Mouse (Mus musculus): ENCODE results near the gene Mmp9. TPM values are rescaled to one million over a fixed set of nuclear protein-coding genes. Genes with fewer than 3 reads are reported as not detected.
A peak's percentile ranks its signal among the peaks of the same experiment; 100 is the strongest.

The Mmp9 gene
- polyA plus RNA-seq, 1 experiment from 2014 or later: 5.0 TPM

- ATAC-seq (ENCODE audit: low FRiP score, low read depth): no peak
- H3K9me3 ChIP-seq: no peaks in the 10 kb centered on the region
- H3K9ac ChIP-seq: no peak overlapping the region
- 21% methylated on average over 7 of the region's 7 CpGs for WGBS
- no peaks in the 10 kb centered on the region for H3K36me3 ChIP-seq
- H3K27ac ChIP-seq: no peak overlapping the region
- no peak overlapping the region for H3K4me3 ChIP-seq
- H3K27me3 ChIP-seq (replicated peaks): peaks cover 2% of the 10 kb centered on the region; the same call in 1 of the 2 replicates
- H3K4me1 ChIP-seq: no peaks in the 10 kb centered on the region
- H3K4me2 ChIP-seq (replicated peaks): no peak overlapping the region
These were observed 39.2 kb downstream of the Mmp9 start for GRCm38 (mm10) chr2:164979749-164980148.

- H3K4me2 ChIP-seq (replicated peaks): no peak overlapping the region
- WGBS: 81% methylated on average over 6 of the region's 6 CpGs
- no peaks in the 10 kb centered on the region for H3K36me3 ChIP-seq
- H3K4me3 ChIP-seq: no peak overlapping the region
- no peak for ATAC-seq (ENCODE audit: low FRiP score, low read depth)
- H3K4me1 ChIP-seq: 0 out of 2 replicates have a peak, but pooled peaks cover 3% of the 10 kb centered on the region
- no peaks in the 10 kb centered on the region; the same call in 1 of the 2 replicates for H3K27me3 ChIP-seq (replicated peaks)
- H3K9me3 ChIP-seq: no peaks in the 10 kb centered on the region
- no peak overlapping the region for H3K27ac ChIP-seq
- no peak overlapping the region for H3K9ac ChIP-seq
These were observed 45.4 kb downstream of the Mmp9 start for GRCm38 (mm10) chr2:164985962-164986361.

- H3K4me1 ChIP-seq: 0 out of 2 replicates have a peak, but pooled peaks cover 3% of the 10 kb centered on the region
- H3K4me2 ChIP-seq (replicated peaks): no peak overlapping the region
- no peak overlapping the region for H3K27ac ChIP-seq
- H3K9me3 ChIP-seq: no peaks in the 10 kb centered on the region
- no peak for ATAC-seq (ENCODE audit: low FRiP score, low read depth)
- H3K36me3 ChIP-seq: no peaks in the 10 kb centered on the region
- WGBS: 83% methylated on average over 14 of the region's 14 CpGs
- no peak overlapping the region for H3K9ac ChIP-seq
- H3K4me3 ChIP-seq: no peak overlapping the region
- H3K27me3 ChIP-seq (replicated peaks): no peaks in the 10 kb centered on the region; the same call in 1 of the 2 replicates
These were observed 45.9 kb downstream of the Mmp9 start for GRCm38 (mm10) chr2:164986371-164987027.

- Histone ChIP-seq H3K4me3 (no peak overlapping the region), H3K36me3 (no peaks in the 10 kb centered on the region), H3K9ac (no peak overlapping the region), H3K27me3 (replicated peaks) (no peaks in the 10 kb centered on the region), H3K27ac (no peak overlapping the region), H3K4me2 (replicated peaks) (no peak overlapping the region), H3K9me3 (no peaks in the 10 kb centered on the region), H3K4me1 (0 out of 2 replicates have a peak, but pooled peaks cover 3% of the 10 kb centered on the region)
- no peak for ATAC-seq (ENCODE audit: low FRiP score, low read depth)
- 74% methylated on average over 13 of the region's 13 CpGs for WGBS
These were observed 48.2 kb downstream of the Mmp9 start for GRCm38 (mm10) chr2:164988777-164989176.

- 81% methylated on average over 3 of the region's 3 CpGs for WGBS
- no peak overlapping the region for H3K9ac ChIP-seq
- H3K27ac ChIP-seq: no peak overlapping the region
- H3K9me3 ChIP-seq: no peaks in the 10 kb centered on the region
- ATAC-seq (ENCODE audit: low FRiP score, low read depth): no peak
- H3K4me2 ChIP-seq (replicated peaks): no peak overlapping the region
- H3K4me1 ChIP-seq: 0 out of 2 replicates have a peak, but pooled peaks cover 3% of the 10 kb centered on the region
- H3K36me3 ChIP-seq: peaks cover 2% of the 10 kb centered on the region; the same call in 1 of the 2 replicates
- peaks cover 1% of the 10 kb centered on the region; the same call in 1 of the 2 replicates for H3K27me3 ChIP-seq (replicated peaks)
- no peak overlapping the region for H3K4me3 ChIP-seq
These were observed 50.5 kb downstream of the Mmp9 start for GRCm38 (mm10) chr2:164991111-164991510.

- H3K9me3 ChIP-seq: no peaks in the 10 kb centered on the region
- WGBS: 44% methylated on average over 10 of the region's 10 CpGs
- no peak overlapping the region for H3K27ac ChIP-seq
- peaks cover 2% of the 10 kb centered on the region; the same call in 1 of the 2 replicates for H3K36me3 ChIP-seq
- no peak overlapping the region for H3K4me2 ChIP-seq (replicated peaks)
- H3K4me1 ChIP-seq: 0 out of 2 replicates have a peak, but pooled peaks cover 3% of the 10 kb centered on the region
- no peak overlapping the region for H3K9ac ChIP-seq
- ATAC-seq (ENCODE audit: low FRiP score, low read depth): no peak
- H3K4me3 ChIP-seq: no peak overlapping the region
- peaks cover 7% of the 10 kb centered on the region for H3K27me3 ChIP-seq (replicated peaks)
These were observed 51.2 kb downstream of the Mmp9 start for GRCm38 (mm10) chr2:164991808-164992207.

GRCm38 (mm10) chr2:164994156-164994555, 53.6 kb downstream of the Mmp9 start:
- peaks cover 30% of the 10 kb centered on the region for H3K27me3 ChIP-seq (replicated peaks)
- no peak overlapping the region for H3K4me3 ChIP-seq
- peaks cover 8% of the 10 kb centered on the region; the same call in 1 of the 2 replicates for H3K36me3 ChIP-seq
- no peak for ATAC-seq (ENCODE audit: low FRiP score, low read depth)
- peaks cover 16% of the 10 kb centered on the region for H3K4me1 ChIP-seq
- no peak overlapping the region for H3K27ac ChIP-seq
- H3K9ac ChIP-seq: no peak overlapping the region
- 86% methylated on average over 11 of the region's 11 CpGs for WGBS
- H3K9me3 ChIP-seq: no peaks in the 10 kb centered on the region
- H3K4me2 ChIP-seq (replicated peaks): no peak overlapping the region

GRCm38 (mm10) chr2:164994659-164995428, 54.3 kb downstream of the Mmp9 start:
- no peak for ATAC-seq (ENCODE audit: low FRiP score, low read depth)
- no peak overlapping the region for H3K27ac ChIP-seq
- no peak overlapping the region for H3K9ac ChIP-seq
- H3K36me3 ChIP-seq: peaks cover 13% of the 10 kb centered on the region; the same call in 1 of the 2 replicates
- 61% methylated on average over 21 of the region's 21 CpGs for WGBS
- H3K4me2 ChIP-seq (replicated peaks): no peak overlapping the region
- H3K4me3 ChIP-seq: no peak overlapping the region
- peaks cover 34% of the 10 kb centered on the region for H3K27me3 ChIP-seq (replicated peaks)
- H3K4me1 ChIP-seq: peaks cover 16% of the 10 kb centered on the region
- H3K9me3 ChIP-seq: no peaks in the 10 kb centered on the region

- no peaks in the 10 kb centered on the region for H3K9me3 ChIP-seq
- H3K36me3 ChIP-seq: peaks cover 24% of the 10 kb centered on the region
- H3K4me2 ChIP-seq (replicated peaks): no peak overlapping the region
- 76% methylated on average over 11 of the region's 11 CpGs for WGBS
- H3K4me1 ChIP-seq: peaks cover 16% of the 10 kb centered on the region
- H3K27ac ChIP-seq: no peak overlapping the region
- H3K9ac ChIP-seq: no peak overlapping the region
- no peak for ATAC-seq (ENCODE audit: low FRiP score, low read depth)
- no peak overlapping the region for H3K4me3 ChIP-seq
- peaks cover 34% of the 10 kb centered on the region for H3K27me3 ChIP-seq (replicated peaks)
These were observed 55.4 kb downstream of the Mmp9 start for GRCm38 (mm10) chr2:164995976-164996375.

GRCm38 (mm10) chr2:164996848-164997720, 56.5 kb downstream of the Mmp9 start:
- H3K9me3 ChIP-seq: no peaks in the 10 kb centered on the region
- H3K4me1 ChIP-seq: peaks cover 16% of the 10 kb centered on the region
- peaks cover 35% of the 10 kb centered on the region for H3K36me3 ChIP-seq
- ATAC-seq (ENCODE audit: low FRiP score, low read depth): no peak
- peak overlapping the region; percentile 59 for H3K4me2 ChIP-seq (replicated peaks)
- H3K27ac ChIP-seq: no peak overlapping the region
- peak overlapping the region; percentile 22 for H3K4me3 ChIP-seq
- peak overlapping the region; percentile 48 for H3K9ac ChIP-seq
- 9% methylated on average over 49 of the region's 49 CpGs for WGBS
- H3K27me3 ChIP-seq (replicated peaks): peaks cover 34% of the 10 kb centered on the region

GRCm38 (mm10) chr2:164997721-164998428, 57.3 kb downstream of the Mmp9 start:
- 2% methylated on average over 52 of the region's 52 CpGs for WGBS
- H3K9ac ChIP-seq: peak overlapping the region; percentile 48
- H3K4me2 ChIP-seq (replicated peaks): peak overlapping the region; percentile 59
- no peak overlapping the region for H3K27ac ChIP-seq
- H3K36me3 ChIP-seq: peaks cover 43% of the 10 kb centered on the region
- H3K27me3 ChIP-seq (replicated peaks): peaks cover 34% of the 10 kb centered on the region
- H3K9me3 ChIP-seq: no peaks in the 10 kb centered on the region
- ATAC-seq (ENCODE audit: low FRiP score, low read depth): no peak
- H3K4me3 ChIP-seq: peak overlapping the region; percentile 22
- peaks cover 16% of the 10 kb centered on the region for H3K4me1 ChIP-seq

All from neural tube, embryonic 12.5 days (tissue).